Mouse (Mus musculus) stomach, postnatal 0 days (tissue): ENCODE results near the gene Agmo. TPM values are rescaled to one million over a fixed set of nuclear protein-coding genes. Genes with fewer than 3 reads are reported as not detected.

ENCODE experiments used
- ATAC-seq: fragments of 200-750 bp; cut with Nextera tagmentation; 2 replicates; pipeline ENCODE4 v1.8.0; 2017; ENCODE audit not compliant: low FRiP score, low TSS enrichment
- DNase-seq: peaks from one replicate; pipeline ENCODE4 v3.0.0-alpha.2; 2016; ENCODE audit warnings: low spot score
- H3K27ac ChIP-seq: fragments of 300-500 bp; sonication (generic); replicated peaks from 2 replicates; pipeline ENCODE4 v1.5.1; 2014; ENCODE audit warnings: mild to moderate bottlenecking, control low read depth
- H3K27me3 ChIP-seq: fragments of 300-500 bp; sonication (generic); 2 replicates; pipeline ENCODE4 v1.6.1; 2014; ENCODE audit warnings: low read length; ENCODE audit not compliant: control insufficient read depth, insufficient read depth
- H3K36me3 ChIP-seq: fragments of 300-500 bp; sonication (generic); 2 replicates; pipeline ENCODE4 v1.6.1; 2014; ENCODE audit warnings: low read length, mixed read lengths; ENCODE audit not compliant: control insufficient read depth, insufficient read depth
- H3K4me1 ChIP-seq: fragments of 300-500 bp; sonication (generic); replicated peaks from 2 replicates; pipeline ENCODE4 v1.6.1; 2014; ENCODE audit warnings: antibody characterized with exemption; ENCODE audit not compliant: control insufficient read depth, insufficient read depth
- H3K4me2 ChIP-seq: fragments of 300-500 bp; sonication (generic); replicated peaks from 2 replicates; pipeline ENCODE4 v1.6.1; 2014; ENCODE audit warnings: low read depth, mild to moderate bottlenecking, control low read depth, moderate library complexity
- H3K4me3 ChIP-seq: fragments of 300-500 bp; sonication (generic); 2 replicates; pipeline ENCODE4 v1.5.1; 2014; ENCODE audit warnings: low read depth, low read length, control low read depth
- H3K9ac ChIP-seq: fragments of 300-500 bp; sonication (generic); 2 replicates; pipeline ENCODE4 v1.6.1; 2014; ENCODE audit warnings: mild to moderate bottlenecking, low read length, control low read depth, mixed read lengths
- H3K9me3 ChIP-seq: fragments of 300-500 bp; sonication (generic); 2 replicates; pipeline ENCODE4 v1.6.1; 2016; ENCODE audit warnings: low read length; ENCODE audit not compliant: control insufficient read depth
- CTCF ChIP-seq: IDR thresholded peaks from 2 replicates; pipeline ENCODE4 v1.5.1; 2016; ENCODE audit warnings: antibody characterized with exemption, low read depth, mild to moderate bottlenecking, moderate library complexity
- EP300 ChIP-seq: optimal IDR thresholded peaks from 2 replicates; pipeline ENCODE3; 2016; ENCODE audit warnings: antibody characterized with exemption
- WGBS: fragments of 180-500 bp; shearing (Covaris S2); extraction: QIAGEN DNeasy Blood & Tissue Kit; methylation state at CpG from one replicate; pipeline ENCODE4 v1.1.7; 2014; 5-methylcytosine and 5-hydroxymethylcytosine counted together
- polyA plus RNA-seq: library from polyadenylated mRNA; unstranded; fragments of >200 nt; fragmentation: Nextera tagmentation; extraction: Ambion mirVana; gene quantifications from 2 replicates; pipeline ENCODE4 v1.2.1, GENCODE M21; 2015

Agmo gene
- 6.9 TPM in 2 replicates for polyA plus RNA-seq

- Histone ChIP-seq H3K9me3 (no peaks in the 10 kb centered on the region), H3K9ac (no peak within 1 kb of the TSS), H3K4me1 (no peaks in the 10 kb centered on the region), H3K27ac (peak within 1 kb of the TSS; percentile 26; the same call in 1 of the 2 replicates), H3K36me3 (no peaks in the 10 kb centered on the region), H3K27me3 (no peaks in the 10 kb centered on the region), H3K4me3 (peak within 1 kb of the TSS; percentile 12; the same call in 1 of the 2 replicates), H3K4me2 (peak within 1 kb of the TSS; percentile 9; the same call in 1 of the 2 replicates)
- 47% methylated on average over 4 of the region's 4 CpGs for WGBS
- TF ChIP-seq EP300 (no peak), CTCF (no peak)
- ATAC-seq (peak; percentile 93), DNase-seq (peak; percentile 40)
Measured at GRCm38 (mm10) chr12:37241566-37242021, at the start of gene Agmo. Agmo (plus strand) TSS chr12:37241641.

DNA sequence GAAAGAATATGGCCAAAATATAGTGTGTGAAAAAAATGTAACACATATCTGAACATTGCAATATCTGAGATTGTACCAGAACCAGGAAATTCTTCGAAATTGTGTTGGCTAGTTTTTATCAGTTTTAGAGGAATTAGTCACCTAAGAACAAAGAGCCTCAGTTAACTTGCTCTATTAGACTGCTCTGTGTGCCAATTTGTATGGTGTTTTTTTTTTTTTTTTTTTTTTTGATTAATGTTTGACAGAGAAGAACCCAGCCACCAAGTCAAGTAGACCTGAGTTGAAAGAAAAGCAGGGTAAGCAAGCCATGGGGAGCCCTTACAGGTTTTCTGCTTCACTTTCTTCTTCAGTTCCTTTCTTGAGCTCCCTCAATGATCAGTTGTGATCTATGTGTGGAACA lies 10.3 kb upstream of the Agmo start:
- peak; percentile 92 for ATAC-seq
- TF ChIP-seq EP300 = no peak
- TF ChIP-seq CTCF = no peak

GRCm38 (mm10) chr12:37240975-37241565 lies 371 bp upstream of the Agmo start:
- TF ChIP-seq EP300 (no peak), CTCF (no peak)
- Histone ChIP-seq H3K9me3 (no peaks in the 10 kb centered on the region), H3K27ac (peak overlapping the region; percentile 13; the same call in 1 of the 2 replicates), H3K4me3 (no peak overlapping the region), H3K36me3 (no peaks in the 10 kb centered on the region), H3K4me1 (no peaks in the 10 kb centered on the region), H3K27me3 (no peaks in the 10 kb centered on the region), H3K9ac (no peak overlapping the region), H3K4me2 (no peak overlapping the region)
- DNase-seq = no peak
- whole genome bisulfite sequencing = 57% methylated on average over 5 of the region's 5 CpGs
- peak; percentile 51; the same call in 1 of the 2 replicates for ATAC-seq

More for the DNA sequence above, 10.3 kb upstream of the Agmo start:
- Histone ChIP-seq H3K9me3 (no peaks in the 10 kb centered on the region), H3K4me2 (no peak overlapping the region), H3K36me3 (no peaks in the 10 kb centered on the region), H3K4me1 (no peaks in the 10 kb centered on the region), H3K27ac (no peak overlapping the region), H3K27me3 (no peaks in the 10 kb centered on the region), H3K9ac (no peak overlapping the region), H3K4me3 (no peak overlapping the region)
- DNase-seq = no peak
- 60% methylated on average over 1 of the region's 1 CpGs for WGBS

DNA sequence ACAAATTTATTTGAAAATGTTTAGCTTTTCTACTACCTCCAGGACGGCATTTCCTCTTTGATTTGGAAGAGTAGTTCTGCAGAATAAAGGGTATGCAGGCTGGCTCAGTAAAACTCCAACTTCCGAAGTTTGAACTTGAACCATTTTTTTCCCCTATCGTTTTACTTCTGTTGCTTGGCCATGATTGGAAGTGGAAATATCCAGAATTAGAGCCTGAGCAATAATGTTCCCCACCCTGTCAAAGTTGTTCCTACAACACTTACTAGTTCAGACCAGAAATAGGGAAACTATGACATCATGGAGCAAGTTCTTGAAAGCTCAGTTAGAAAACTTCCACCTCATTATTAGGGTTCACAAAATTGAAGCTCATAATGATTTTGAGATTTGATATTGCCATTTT lies 1.0 kb downstream of the Agmo start:
- TF ChIP-seq EP300 (no peak), CTCF (no peak)
- no peaks in the 10 kb centered on the region for H3K4me1 ChIP-seq
- no peak overlapping the region for H3K4me3 ChIP-seq
- no peak overlapping the region for H3K27ac ChIP-seq
- no peaks in the 10 kb centered on the region for H3K36me3 ChIP-seq
- no peak overlapping the region for H3K4me2 ChIP-seq
- no peaks in the 10 kb centered on the region for H3K27me3 ChIP-seq
- no peaks in the 10 kb centered on the region for H3K9me3 ChIP-seq
- ATAC-seq = no peak
- WGBS = 72% methylated on average over 3 of the region's 3 CpGs
- no peak overlapping the region for H3K9ac ChIP-seq
- DNase-seq = no peak

- ATAC-seq = no peak
- TF ChIP-seq EP300 = no peak
- no peak for TF ChIP-seq CTCF
- Histone ChIP-seq H3K4me2 (no peak overlapping the region), H3K27ac (no peak overlapping the region), H3K4me3 (no peak overlapping the region), H3K27me3 (no peaks in the 10 kb centered on the region), H3K9ac (no peak overlapping the region), H3K36me3 (no peaks in the 10 kb centered on the region), H3K4me1 (no peaks in the 10 kb centered on the region), H3K9me3 (no peaks in the 10 kb centered on the region)
- DNase-seq = no peak
- WGBS = 69% methylated on average over 1 of the region's 1 CpGs
Measured at GRCm38 (mm10) chr12:37244876-37245275, 3.4 kb downstream of the Agmo start.

GRCm38 (mm10) chr12:37251688-37252087 lies 10.2 kb downstream of the Agmo start:
- H3K36me3 ChIP-seq = no peaks in the 10 kb centered on the region
- no peak overlapping the region for H3K4me2 ChIP-seq
- H3K4me1 ChIP-seq = no peaks in the 10 kb centered on the region
- no peaks in the 10 kb centered on the region for H3K27me3 ChIP-seq
- ATAC-seq (no peak), DNase-seq (no peak)
- TF ChIP-seq EP300 (no peak), CTCF (no peak)
- H3K4me3 ChIP-seq = no peak overlapping the region
- H3K27ac ChIP-seq = no peak overlapping the region
- H3K9ac ChIP-seq = no peak overlapping the region
- WGBS = 84% methylated on average over 5 of the region's 5 CpGs
- H3K9me3 ChIP-seq = no peaks in the 10 kb centered on the region
